Mouse (Mus musculus) CD4-positive, CD25-positive, alpha-beta regulatory T cell, adult 4 months (primary cell): ENCODE measurements around the gene Cux1. TPM values are rescaled to one million over a fixed set of nuclear protein-coding genes. Genes with fewer than 3 reads are reported as not detected.

Experiments
- ATAC-seq: one replicate; pipeline ENCODE4 v1.8.0; 2017
- polyA plus RNA-seq, 2 experiments: library from polyadenylated mRNA; unstranded; fragments of 100-300 nt; shearing (Covaris generic); gene quantifications; one replicate each; pipeline ENCODE4 v1.2.1; 2017

Gene Cux1
- polyA plus RNA-seq, 2 experiments from 2014 or later, result 48.1 to 69.0 TPM

- ATAC-seq, result no peak
Observed at GRCm38 (mm10) chr5:136300880-136301279, 266.4 kb downstream of the Cux1 start.

GRCm38 (mm10) chr5:136297691-136298090 is 269.6 kb downstream of the Cux1 start:
- no peak for ATAC-seq

GRCm38 (mm10) chr5:136296911-136297310 is 270.4 kb downstream of the Cux1 start:
- no peak for ATAC-seq

GRCm38 (mm10) chr5:136292971-136293418 is 274.3 kb downstream of the Cux1 start:
- ATAC-seq, result no peak

- no peak for ATAC-seq
Observed at GRCm38 (mm10) chr5:136292361-136292760, 274.9 kb downstream of the Cux1 start.

- no peak for ATAC-seq
Observed at GRCm38 (mm10) chr5:136291562-136291961, 275.7 kb downstream of the Cux1 start.

GRCm38 (mm10) chr5:136289776-136290175 is 277.5 kb downstream of the Cux1 start:
- no peak for ATAC-seq

GRCm38 (mm10) chr5:136288351-136289081 is 278.8 kb downstream of the Cux1 start:
- no peak for ATAC-seq

- no peak for ATAC-seq
Observed at GRCm38 (mm10) chr5:136286566-136286965, 280.7 kb downstream of the Cux1 start.

- no peak for ATAC-seq
Observed at GRCm38 (mm10) chr5:136285106-136285505, 282.2 kb downstream of the Cux1 start.

GRCm38 (mm10) chr5:136281351-136281750 is 285.9 kb downstream of the Cux1 start:
- no peak for ATAC-seq

- ATAC-seq, result no peak
Observed at GRCm38 (mm10) chr5:136274739-136275138, 292.6 kb downstream of the Cux1 start.

GRCm38 (mm10) chr5:136269937-136270336 is 297.4 kb downstream of the Cux1 start:
- ATAC-seq, result no peak

GRCm38 (mm10) chr5:136266077-136266476 is 301.2 kb downstream of the Cux1 start:
- ATAC-seq, result no peak

- ATAC-seq, result no peak
Observed at GRCm38 (mm10) chr5:136263342-136263741, 303.9 kb downstream of the Cux1 start.

- peak; percentile 71 for ATAC-seq
Observed at GRCm38 (mm10) chr5:136258919-136259318, 308.4 kb downstream of the Cux1 start.

- peak; percentile 80 for ATAC-seq
Observed at GRCm38 (mm10) chr5:136252899-136253298, 314.4 kb downstream of the Cux1 start.

GRCm38 (mm10) chr5:136251004-136251403 is 316.3 kb downstream of the Cux1 start:
- peak; percentile 29 for ATAC-seq

- ATAC-seq, result no peak
Observed at GRCm38 (mm10) chr5:136248441-136248840, 318.8 kb downstream of the Cux1 start.

GRCm38 (mm10) chr5:136246452-136246838 is 320.8 kb downstream of the Cux1 start, which contains the start of gene Sh2b2:
Gene Sh2b2, minus strand, starts transcription at chr5:136246556.
- ATAC-seq, result no peak

GRCm38 (mm10) chr5:136245541-136246451 is 321.5 kb downstream of the Cux1 start:
- ATAC-seq, result no peak

- peak; percentile 26 for ATAC-seq
Observed at GRCm38 (mm10) chr5:136244762-136245540, 322.3 kb downstream of the Cux1 start.
